Mouse (Mus musculus) WW6 (cell line): ENCODE results near the gene Rusc1.
A peak's percentile ranks its signal among the peaks of the same experiment; 100 is the strongest.

Experiments
- DNase-seq: peaks from one replicate; pipeline ENCODE4 v3.0.0-alpha.2; 2013; ENCODE audit warnings: low read depth, low spot score

Gene Rusc1

GRCm38 (mm10) chr3:89093175-89093574 lies at the start of gene Rusc1:
TSS of gene Rusc1 (minus strand) at chr3:89093311.
- DNase-seq = peak; percentile 65

DNA sequence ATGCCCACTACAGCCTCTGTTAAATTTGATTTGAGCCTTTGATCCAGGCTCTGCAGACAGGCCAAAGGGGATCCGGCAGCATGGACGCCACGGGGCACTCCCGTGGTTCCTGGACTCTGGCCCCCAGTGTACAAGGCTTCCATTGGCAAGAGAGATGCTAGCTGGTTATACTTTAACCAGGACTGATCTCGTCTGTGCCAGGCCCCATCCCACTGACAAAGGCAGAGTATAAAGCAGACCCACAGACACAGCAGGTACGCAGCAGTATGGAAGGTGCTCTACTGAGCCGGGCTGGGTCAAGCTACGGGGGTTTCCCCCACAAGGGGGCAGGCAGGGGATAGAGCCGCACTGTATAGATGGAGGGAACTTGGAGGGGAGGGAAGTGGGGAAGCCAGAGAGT lies 43.3 kb upstream of the Rusc1 start:
- DNase-seq = no peak

DNA sequence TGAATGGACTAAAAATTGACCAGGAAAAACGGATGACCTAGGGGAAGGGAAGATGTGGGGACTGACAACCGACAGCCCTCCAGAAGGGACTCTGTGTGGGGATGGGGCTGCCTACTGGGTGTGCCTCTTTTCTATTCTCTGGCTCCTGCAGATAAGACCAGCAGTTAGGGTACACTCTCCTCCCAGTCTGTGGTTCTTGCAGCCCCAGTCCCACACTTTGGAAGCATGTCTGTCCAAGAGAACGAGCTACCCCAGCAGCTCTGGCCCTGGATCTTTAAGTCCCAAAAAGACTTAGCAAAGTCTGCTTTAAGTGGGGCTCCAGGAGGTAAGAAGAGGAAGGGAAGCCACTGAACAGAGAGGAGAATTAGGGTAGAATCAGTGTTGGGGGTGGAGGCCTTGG lies 42.8 kb upstream of the Rusc1 start, which contains the start of gene Pklr:
Gene Pklr (plus strand): TSS at position 185 of the 400 bp plus-strand sequence.
- DNase-seq = no peak

- no peak for DNase-seq
Observed at GRCm38 (mm10) chr3:89133752-89134151, 40.6 kb upstream of the Rusc1 start.

DNA sequence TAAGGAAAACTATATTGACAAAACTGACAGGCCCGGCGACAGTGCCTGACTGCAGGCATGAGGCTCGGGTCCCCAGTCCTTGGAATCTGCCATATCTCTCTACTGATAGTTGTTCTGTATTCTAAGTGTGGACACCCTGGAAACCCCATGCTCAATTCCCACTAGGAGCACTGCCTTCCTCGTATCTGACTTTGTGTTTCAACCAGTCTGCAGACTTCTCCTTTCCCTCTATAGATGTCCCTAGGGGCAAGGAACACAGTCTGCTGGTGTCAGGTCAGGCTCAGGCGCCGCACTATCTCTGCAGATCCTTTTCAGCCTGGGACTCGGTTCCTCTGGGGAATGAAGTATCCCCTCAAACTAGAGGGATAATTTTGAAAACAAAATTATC lies 39.9 kb upstream of the Rusc1 start:
- DNase-seq = no peak

DNA sequence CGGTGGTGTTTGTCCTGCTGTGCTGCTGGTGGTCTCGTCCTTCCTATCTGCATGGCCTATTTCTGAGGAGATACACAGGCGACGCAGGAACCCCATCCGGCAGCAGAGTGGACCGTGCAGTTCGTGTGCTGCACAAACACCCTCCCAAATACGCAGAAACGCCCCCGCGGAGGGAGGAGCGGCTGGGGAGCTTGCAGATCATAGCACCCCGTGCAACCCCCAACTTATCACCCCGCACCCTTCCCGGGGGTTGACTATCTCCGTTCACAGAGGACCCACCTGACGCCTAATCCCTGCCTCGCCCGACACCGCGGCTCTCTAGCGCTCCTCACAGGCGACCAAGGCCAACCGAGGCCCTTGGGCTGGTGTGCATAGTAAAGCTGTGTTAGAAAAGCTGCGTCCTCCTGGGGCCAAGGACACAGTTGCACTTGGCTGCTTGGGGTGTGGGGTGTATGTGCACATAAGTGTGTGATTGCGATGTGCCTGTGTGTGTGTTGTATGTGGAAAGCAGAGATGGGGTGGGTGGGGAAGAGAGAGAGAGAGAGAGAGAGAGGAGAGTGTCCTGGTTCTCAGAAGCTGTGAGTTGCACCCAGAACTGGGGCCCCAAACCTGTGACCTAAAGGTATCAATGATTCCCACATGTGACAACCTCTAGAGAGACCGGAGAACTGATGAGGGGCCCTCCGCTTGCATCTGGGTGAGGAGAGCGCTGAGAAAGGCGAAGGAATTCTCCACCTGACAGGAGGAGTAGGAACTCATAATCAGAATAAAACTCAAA lies 39.4 kb upstream of the Rusc1 start:
- no peak for DNase-seq

DNA sequence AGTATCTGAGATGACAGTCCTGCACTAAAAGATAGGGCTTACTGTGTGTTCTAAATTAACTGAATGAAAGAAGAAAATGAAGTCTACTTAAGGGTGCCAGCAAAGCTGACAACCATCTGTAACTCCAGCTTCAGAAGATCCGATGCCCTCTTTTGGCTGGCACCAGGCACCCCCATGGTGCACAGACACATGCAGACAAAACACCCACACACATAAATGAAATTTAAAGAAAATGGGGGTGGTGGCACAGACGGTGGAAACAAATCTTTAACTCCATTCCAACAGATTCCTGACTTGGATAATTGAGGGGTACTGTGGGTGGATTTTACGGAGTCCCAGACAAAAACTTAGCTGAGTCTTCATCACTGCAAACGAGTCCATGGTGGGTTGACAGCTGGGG lies 38.7 kb upstream of the Rusc1 start:
- DNase-seq = no peak

- no peak for DNase-seq
Observed at GRCm38 (mm10) chr3:89129908-89130307, 36.8 kb upstream of the Rusc1 start.

DNA sequence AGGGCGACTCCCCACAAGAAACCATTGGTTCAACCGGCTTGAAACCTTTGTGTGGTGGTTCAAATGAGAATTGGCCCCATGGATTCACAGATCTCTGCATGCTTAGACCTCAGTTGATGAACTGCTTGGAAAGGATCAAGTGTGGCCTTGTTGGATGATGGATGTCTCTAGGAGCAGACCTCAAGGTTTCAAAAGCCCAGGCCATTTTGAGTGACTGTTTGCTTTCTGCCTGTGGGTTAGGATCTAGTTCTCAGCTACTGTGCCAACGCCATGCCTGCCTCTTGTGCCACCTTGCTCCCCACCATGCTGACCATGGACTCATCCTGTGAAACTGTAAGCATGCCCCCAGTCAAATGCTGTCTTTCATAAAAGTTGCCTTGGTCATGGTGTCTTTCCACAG lies 32.9 kb upstream of the Rusc1 start:
- no peak for DNase-seq

- DNase-seq = no peak
Observed at GRCm38 (mm10) chr3:89124241-89124640, 31.1 kb upstream of the Rusc1 start.

DNA sequence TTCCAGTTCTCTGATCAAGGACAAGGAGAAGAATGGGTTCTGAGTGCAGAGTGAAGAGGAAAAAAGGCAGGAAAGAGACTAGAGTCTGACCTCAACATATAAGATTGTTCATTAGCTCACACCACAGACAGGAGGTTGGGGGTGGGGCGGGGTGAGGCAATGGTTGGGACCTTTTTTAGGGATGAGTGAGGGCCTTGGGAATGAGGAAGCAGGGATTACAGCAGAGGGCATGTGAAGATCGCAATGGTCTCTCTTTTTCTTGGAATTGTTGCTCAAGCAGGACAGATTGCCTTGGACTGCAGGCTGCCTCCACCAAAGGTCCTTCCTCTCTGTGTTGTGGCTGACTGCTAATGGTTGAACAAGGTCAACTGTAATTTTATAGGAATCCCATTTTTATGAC lies 30.2 kb upstream of the Rusc1 start:
- no peak for DNase-seq

DNA sequence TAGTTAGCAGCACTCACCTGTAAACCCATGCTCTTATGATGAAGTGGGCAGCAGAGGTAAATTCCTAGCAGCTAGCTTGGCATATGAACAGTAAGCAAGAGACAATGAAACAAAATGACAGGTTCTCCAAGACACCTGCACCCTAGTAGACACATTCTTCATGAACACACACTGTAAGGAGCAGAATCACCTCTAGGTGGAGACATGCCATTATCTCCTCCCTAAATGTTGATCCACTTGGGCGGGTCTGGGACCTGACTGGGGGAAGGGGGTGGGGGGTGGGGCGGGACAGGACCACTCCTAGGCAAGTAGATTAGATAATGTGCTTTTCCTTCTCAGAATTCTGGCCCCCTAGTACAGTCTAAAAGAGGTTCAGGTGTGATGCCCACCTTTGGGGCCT lies 22.4 kb upstream of the Rusc1 start:
- no peak for DNase-seq

- no peak for DNase-seq
Observed at GRCm38 (mm10) chr3:89113058-89113457, 19.9 kb upstream of the Rusc1 start.

GRCm38 (mm10) chr3:89108146-89108545 lies 15.0 kb upstream of the Rusc1 start:
- no peak for DNase-seq

DNA sequence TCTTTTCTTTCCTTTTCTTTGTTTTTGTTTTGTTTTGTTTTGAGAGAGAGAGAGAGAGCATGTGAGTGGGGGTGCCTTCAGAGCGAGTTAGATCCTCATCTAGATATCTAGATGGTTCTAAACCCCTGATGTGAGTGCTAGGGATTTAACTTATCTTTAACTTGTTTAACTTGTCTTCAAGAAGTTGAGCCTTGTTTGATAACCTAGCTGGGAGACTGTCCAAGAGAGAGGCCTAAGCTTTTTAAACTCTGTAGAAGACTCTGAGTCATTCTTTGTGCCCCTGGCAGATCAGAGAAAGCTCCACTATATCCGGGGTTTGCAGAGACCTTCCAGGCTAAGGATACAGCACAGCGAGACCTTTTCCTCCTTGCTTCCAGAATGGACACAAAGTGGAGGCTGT lies 14.4 kb upstream of the Rusc1 start:
- DNase-seq = no peak

DNA sequence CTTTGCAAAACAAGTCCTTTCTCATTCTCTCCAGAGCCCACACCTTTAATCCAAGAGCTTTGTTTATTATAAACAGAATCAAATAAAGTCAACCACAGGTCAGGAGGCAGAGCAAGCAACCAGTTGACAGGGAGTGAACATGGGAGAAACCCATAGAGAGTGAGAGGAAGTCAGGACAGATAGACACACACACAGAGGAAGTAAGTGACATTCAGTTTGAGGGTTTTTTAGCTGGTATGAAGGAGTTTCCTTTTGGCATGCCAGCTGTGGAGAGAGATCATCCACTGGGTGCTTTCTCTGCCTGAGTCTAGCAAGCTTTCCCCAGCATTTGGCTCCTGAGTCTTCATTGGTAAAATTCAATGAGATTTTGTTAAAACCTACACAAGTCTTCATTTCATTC lies 13.8 kb upstream of the Rusc1 start:
- DNase-seq = no peak

DNA sequence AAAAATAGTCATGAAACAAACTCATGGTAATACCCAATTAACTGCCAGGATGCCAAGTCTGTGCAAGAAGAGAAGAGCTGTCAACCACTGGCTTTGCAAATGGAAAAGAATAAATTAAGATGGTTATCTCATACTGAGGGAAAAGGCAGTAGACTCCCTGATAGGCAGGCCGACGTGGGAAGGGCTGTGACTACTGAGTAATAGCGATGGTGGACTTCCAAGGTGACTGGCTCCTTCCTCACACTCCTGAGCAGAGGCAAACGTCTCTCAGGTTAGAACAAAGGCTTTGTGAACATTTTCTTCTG lies 10.1 kb upstream of the Rusc1 start:
- no peak for DNase-seq

DNA sequence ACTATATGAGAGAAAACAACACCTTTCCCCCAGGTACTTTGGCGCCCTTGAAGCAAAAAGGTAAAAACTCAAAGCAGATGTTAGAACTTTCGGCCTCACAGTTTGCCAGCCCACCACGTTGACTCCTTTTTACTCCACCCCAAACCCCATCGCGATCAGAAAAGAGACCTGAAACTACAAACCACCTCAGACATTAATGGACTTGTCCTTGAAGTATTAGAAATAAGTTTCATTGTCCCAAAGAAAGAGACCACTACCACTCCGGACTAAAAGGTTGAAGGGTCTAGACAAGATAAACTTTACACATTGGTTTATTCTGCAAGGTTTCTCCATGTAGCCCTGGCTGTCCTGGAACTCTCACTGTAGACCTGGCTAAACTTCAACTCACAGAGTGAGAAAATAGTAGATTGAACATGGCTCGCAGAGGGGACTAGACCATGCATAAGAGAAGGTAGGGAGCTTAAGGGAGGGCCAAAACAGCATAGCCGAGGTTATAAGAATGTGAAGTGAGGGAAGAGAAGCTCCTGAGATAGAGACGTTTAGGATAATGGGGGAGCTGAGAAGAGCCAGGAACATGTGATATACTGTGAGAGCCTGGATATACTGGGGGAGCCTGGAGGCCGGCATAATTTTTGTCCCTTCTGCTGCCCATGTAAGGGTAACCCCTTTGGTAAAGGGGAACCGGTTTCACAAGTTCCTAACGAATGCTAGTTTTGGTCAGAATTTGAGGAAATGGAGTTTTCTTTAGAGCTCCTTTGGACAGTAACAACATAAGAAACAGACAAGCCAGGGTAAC lies 9.6 kb upstream of the Rusc1 start:
- DNase-seq = no peak

DNA sequence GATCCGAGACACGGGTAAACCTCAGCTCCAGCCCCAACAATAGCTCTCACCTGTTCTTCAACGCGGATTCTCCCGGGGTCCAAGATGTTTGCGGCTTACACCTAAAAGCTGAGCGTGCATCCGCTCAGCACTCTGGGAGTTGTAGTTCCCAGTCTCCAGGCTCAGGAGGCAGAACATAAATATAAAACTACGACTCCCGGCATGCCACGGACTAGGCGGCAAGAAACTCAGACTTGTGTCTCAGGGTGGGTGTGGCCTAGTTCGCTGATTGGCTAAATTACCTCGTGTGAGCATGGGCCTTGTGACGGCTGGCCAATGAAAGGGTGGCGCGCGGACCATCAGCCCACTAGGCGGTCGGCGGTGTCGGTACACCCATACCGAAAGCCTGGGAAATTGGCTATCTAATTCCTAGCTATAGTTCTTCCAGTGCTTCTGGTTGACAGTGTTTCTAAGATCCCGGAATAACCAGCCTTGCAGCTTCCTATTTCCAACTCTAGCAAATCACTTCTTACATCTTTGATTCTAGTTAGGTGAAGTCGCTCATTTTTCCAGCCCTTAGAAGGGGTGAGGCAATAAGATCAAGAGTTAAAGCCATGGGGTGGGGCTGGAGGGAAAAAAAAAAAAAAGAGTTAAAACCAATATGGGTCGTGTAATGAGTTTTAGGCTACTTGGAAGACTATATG lies 8.8 kb upstream of the Rusc1 start, which contains the start of gene Fdps:
Gene Fdps (minus strand): TSS at position 148 of the 683 bp plus-strand sequence.
- peak; percentile 97 for DNase-seq

DNA sequence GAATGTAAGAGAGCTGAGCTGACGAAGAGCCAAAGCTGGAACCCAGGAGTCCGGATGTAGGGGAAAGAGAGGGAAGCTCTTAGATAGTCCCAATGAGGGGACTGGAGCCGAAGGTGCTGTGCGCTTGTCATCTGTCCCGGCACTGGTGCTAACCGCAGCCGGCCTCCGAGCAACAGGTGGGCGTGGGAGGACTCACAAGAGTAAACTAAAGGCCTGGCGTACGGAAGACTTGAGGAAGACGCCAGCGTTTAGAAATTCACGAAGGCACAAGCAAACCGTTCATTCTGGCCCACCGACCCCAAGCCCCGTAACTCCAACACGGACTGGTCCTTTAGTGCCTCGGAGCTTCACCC lies 8.3 kb upstream of the Rusc1 start:
- DNase-seq = no peak

- DNase-seq = no peak
Observed at GRCm38 (mm10) chr3:89100811-89101210, 7.7 kb upstream of the Rusc1 start, which contains the start of gene Gm43738. TSS of gene Gm43738 (minus strand) at chr3:89101099.

DNA sequence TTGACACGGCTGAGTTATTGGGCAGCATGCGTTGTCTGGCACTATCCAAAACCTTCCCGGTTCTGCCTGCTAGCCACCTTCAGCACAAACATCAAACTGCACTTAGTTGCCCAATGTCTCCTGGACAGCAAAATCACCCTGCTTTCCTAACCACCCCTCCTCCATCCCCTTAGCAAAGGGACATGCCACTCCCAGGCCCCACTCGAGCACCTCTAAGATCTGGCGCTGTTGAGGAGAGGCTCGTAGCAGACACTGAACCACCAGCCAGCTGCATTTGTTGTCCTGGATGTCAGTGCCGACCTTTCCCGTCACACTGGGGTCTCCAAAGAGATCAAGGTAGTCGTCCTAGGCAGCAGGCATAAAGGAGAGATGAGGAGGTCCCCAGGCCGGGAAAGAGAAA lies 910 bp upstream of the Rusc1 start:
- DNase-seq = no peak
